Mouse (Mus musculus) gastrocnemius, postnatal 14 days (tissue): ENCODE data around the gene Gtf3c2. TPM values are rescaled to one million over a fixed set of nuclear protein-coding genes. Genes with fewer than 3 reads are reported as not detected.

ENCODE experiments used
- total RNA-seq, 2 experiments: library from RNA; stranded (reverse); gene quantifications; 2 replicates each; pipeline ENCODE4 v1.2.3; 2021

The Gtf3c2 gene
- total RNA-seq, 2 experiments from 2014 or later, result 23.2 to 28.6 TPM

Other genes starting within 250 kb of the Gtf3c2 start
- 1 to 10 TPM; 4.5 to 7.7 TPM for gene Cgref1, start 234.6 kb downstream of the Gtf3c2 start, total RNA-seq
- 10 to 100 TPM; 77.5 to 90.5 TPM for gene Preb, start 219.8 kb downstream of the Gtf3c2 start, total RNA-seq
- under 1 TPM; 0.35 to 0.66 TPM for gene Tcf23, start 211.5 kb downstream of the Gtf3c2 start, total RNA-seq
- 10 to 100 TPM; 56.7 to 63.5 TPM for gene Atraid, start 131.8 kb downstream of the Gtf3c2 start, total RNA-seq
- gene Slc5a6, start 131.2 kb downstream of the Gtf3c2 start, total RNA-seq, result 1 to 10 TPM; 2.5 to 2.8 TPM
- gene Cad, start 125.4 kb downstream of the Gtf3c2 start, total RNA-seq, result 10 to 100 TPM; 12.3 to 19.9 TPM
- gene Dnajc5g, start 73.9 kb downstream of the Gtf3c2 start, total RNA-seq, result not detected
- under 1 TPM in 1 of 2 experiments, not detected in 1; 0.10 TPM for gene Slc30a3, start 71.9 kb downstream of the Gtf3c2 start, total RNA-seq
- gene Trim54, start 63.4 kb downstream of the Gtf3c2 start, total RNA-seq, result 100 to 1,000 TPM; 190 to 215 TPM
- gene Ucn, start 41.3 kb downstream of the Gtf3c2 start, total RNA-seq, result not detected
- gene Mpv17, start 25.9 kb downstream of the Gtf3c2 start, total RNA-seq, result 10 to 100 TPM; 33.9 to 37.3 TPM
- gene Gm29609, start 233 bp downstream of the Gtf3c2 start, total RNA-seq, result under 1 TPM; 0.25 to 0.60 TPM
- 10 to 100 TPM; 42.4 to 42.7 TPM for gene Snx17, start 13.1 kb upstream of the Gtf3c2 start, total RNA-seq
- gene Eif2b4, start 13.3 kb upstream of the Gtf3c2 start, total RNA-seq, result 10 to 100 TPM; 44.4 to 48.7 TPM
- 1 to 10 TPM; 7.1 TPM for gene Zfp513, start 22.2 kb upstream of the Gtf3c2 start, total RNA-seq
- 10 to 100 TPM; 38.0 to 39.8 TPM for gene Ppm1g, start 40.5 kb upstream of the Gtf3c2 start, total RNA-seq
- 10 to 100 TPM; 61.1 to 63.4 TPM for gene Nrbp1, start 60.7 kb upstream of the Gtf3c2 start, total RNA-seq
- gene Gm9970, start 61.1 kb upstream of the Gtf3c2 start, total RNA-seq, result not detected
- 1 to 10 TPM in 1 of 2 experiments, under 1 TPM in 1; 0.47 to 1.9 TPM for gene Krtcap3, start 71.5 kb upstream of the Gtf3c2 start, total RNA-seq
- gene Ift172, start 111.0 kb upstream of the Gtf3c2 start, total RNA-seq, result 10 to 100 TPM; 19.6 to 21.2 TPM
- 1 to 10 TPM; 3.5 to 4.9 TPM for gene Fndc4, start 115.9 kb upstream of the Gtf3c2 start, total RNA-seq
- not detected for gene Gckr, start 117.3 kb upstream of the Gtf3c2 start, total RNA-seq